Mouse (Mus musculus) hindbrain, embryonic 13.5 days (tissue): ENCODE results near the gene Habp2. TPM values are rescaled to one million over a fixed set of nuclear protein-coding genes. Genes with fewer than 3 reads are reported as not detected.

Experiments
- ATAC-seq: fragments of 200-750 bp; cut with Nextera tagmentation; 2 replicates; pipeline ENCODE4 v1.8.0; 2017; ENCODE audit warnings: moderate TSS enrichment; ENCODE audit not compliant: low FRiP score
- H3K27ac ChIP-seq: fragments of 300-500 bp; sonication (generic); 2 replicates; pipeline ENCODE4 v1.5.1; 2015; ENCODE audit warnings: inconsistent platforms, mild to moderate bottlenecking, moderate library complexity
- H3K27me3 ChIP-seq: fragments of 300-500 bp; sonication (generic); 2 replicates; pipeline ENCODE4 v1.6.1; 2015; ENCODE audit warnings: mild to moderate bottlenecking, inconsistent platforms
- H3K36me3 ChIP-seq: fragments of 300-500 bp; sonication (generic); 2 replicates; pipeline ENCODE4 v1.6.1; 2015; ENCODE audit warnings: mild to moderate bottlenecking, inconsistent platforms
- H3K4me1 ChIP-seq: fragments of 300-500 bp; sonication (generic); replicated peaks from 2 replicates; pipeline ENCODE4 v1.6.1; 2015; ENCODE audit warnings: inconsistent platforms
- H3K4me2 ChIP-seq: fragments of 300-500 bp; sonication (generic); 2 replicates; pipeline ENCODE4 v1.6.1; 2015; ENCODE audit warnings: inconsistent platforms, mild to moderate bottlenecking, moderate library complexity
- H3K4me3 ChIP-seq: fragments of 300-500 bp; sonication (generic); 2 replicates; pipeline ENCODE4 v1.5.1; 2015; ENCODE audit warnings: mild to moderate bottlenecking, inconsistent platforms
- H3K9ac ChIP-seq: fragments of 300-500 bp; sonication (generic); 2 replicates; pipeline ENCODE4 v1.6.1; 2015; ENCODE audit warnings: mild to moderate bottlenecking, inconsistent platforms
- H3K9me3 ChIP-seq: fragments of 300-500 bp; sonication (generic); 2 replicates; pipeline ENCODE4 v1.6.1; 2016; ENCODE audit warnings: inconsistent platforms
- WGBS: fragments of 180-500 bp; shearing (Covaris S2); methylation state at CpG from one replicate; pipeline ENCODE4 v1.1.7; 2015; 5-methylcytosine and 5-hydroxymethylcytosine counted together
- polyA plus RNA-seq: library from polyadenylated mRNA; unstranded; fragments of >200 nt; fragmentation: Nextera tagmentation; extraction: Ambion mirVana; gene quantifications from 2 replicates; pipeline ENCODE4 v1.2.1, GENCODE M21; 2015

The Habp2 gene
- polyA plus RNA-seq, 1 experiment from 2014 or later, result not detected

DNA sequence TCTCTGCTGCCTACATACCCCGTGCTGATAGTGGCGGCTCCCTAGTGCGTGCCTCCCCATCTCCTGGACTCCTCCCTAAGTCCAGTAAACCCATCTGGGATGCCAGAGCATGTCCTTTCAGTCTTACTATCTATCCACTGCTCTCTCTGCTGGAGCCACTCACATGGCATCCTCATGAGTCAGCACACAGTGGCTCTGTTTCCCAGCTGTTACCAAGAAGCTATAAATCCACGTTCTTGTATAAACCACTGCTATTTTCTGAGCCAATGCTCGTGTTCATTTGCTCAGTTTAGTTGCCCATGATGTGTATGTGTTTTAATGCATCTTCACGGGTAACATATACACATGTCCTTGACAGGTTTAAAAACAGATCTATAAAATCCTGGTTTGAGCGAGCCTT is 80.8 kb downstream of the Habp2 start:
- no peaks in the 10 kb centered on the region for H3K9me3 ChIP-seq
- H3K4me3 ChIP-seq, result no peak overlapping the region
- no peaks in the 10 kb centered on the region for H3K4me1 ChIP-seq
- no peak for ATAC-seq
- no peak overlapping the region for H3K9ac ChIP-seq
- 88% methylated on average over 7 of the region's 7 CpGs for WGBS
- H3K36me3 ChIP-seq, result no peaks in the 10 kb centered on the region
- no peak overlapping the region for H3K4me2 ChIP-seq
- H3K27ac ChIP-seq, result no peak overlapping the region
- H3K27me3 ChIP-seq, result no peaks in the 10 kb centered on the region

DNA sequence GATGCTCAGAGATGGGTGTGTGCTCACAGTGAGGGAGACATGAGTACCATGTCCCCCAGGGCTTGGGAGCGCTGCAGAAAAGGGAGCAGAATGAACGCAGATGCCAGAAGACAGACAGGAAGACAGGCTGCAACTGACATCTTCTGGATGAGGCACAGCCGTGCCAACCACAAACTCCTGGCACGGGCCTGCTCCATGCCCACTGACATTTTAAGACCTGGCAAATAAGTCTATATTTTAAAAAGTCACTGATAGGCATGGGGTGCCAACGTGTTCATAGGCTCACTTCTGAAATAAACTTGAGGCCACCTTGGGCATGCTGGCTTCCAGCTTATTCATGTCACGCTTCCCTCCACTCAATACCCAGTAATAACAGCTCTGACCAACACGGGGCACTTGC is 82.0 kb downstream of the Habp2 start:
- 90% methylated on average over 7 of the region's 7 CpGs for WGBS
- Histone ChIP-seq H3K36me3 (no peaks in the 10 kb centered on the region), H3K27me3 (no peaks in the 10 kb centered on the region), H3K27ac (no peak overlapping the region), H3K4me2 (no peak overlapping the region), H3K9me3 (no peaks in the 10 kb centered on the region), H3K4me3 (no peak overlapping the region), H3K4me1 (no peaks in the 10 kb centered on the region), H3K9ac (no peak overlapping the region)
- ATAC-seq, result no peak

Other genes with a start within 250 kb of the Habp2 start
- gene Nrap, start 102.9 kb downstream of the Habp2 start, polyA plus RNA-seq, result 0.25 and 0.49 TPM in 2 replicates
- gene Casp7, start 110.0 kb downstream of the Habp2 start, polyA plus RNA-seq, result 16.0 and 18.3 TPM in 2 replicates
- 0.09 and 0.16 TPM in 2 replicates for gene Plekhs1, start 174.5 kb downstream of the Habp2 start, polyA plus RNA-seq